Mouse (Mus musculus) liver, embryonic 14.5 days (tissue): ENCODE data around the gene Fam20c.

Experiments used
- CTCF ChIP-seq: IDR thresholded peaks from 2 replicates; pipeline ENCODE4 v1.5.1; 2016; ENCODE audit warnings: antibody characterized with exemption, low read depth, control low read depth
- EP300 ChIP-seq: IDR thresholded peaks from 2 replicates; pipeline ENCODE4 v1.6.1; 2016; ENCODE audit warnings: antibody characterized with exemption, low read depth

GRCm38 (mm10) chr5:138741516-138741915, 12.8 kb upstream of the Fam20c start:
- no peak for TF ChIP-seq CTCF
- no peak for TF ChIP-seq EP300
